Mouse (Mus musculus) heart, embryonic 10.5 days (tissue): ENCODE measurements around the gene Sfxn2. TPM values are rescaled to one million over a fixed set of nuclear protein-coding genes. Genes with fewer than 3 reads are reported as not detected.

Experiments
- DNase-seq: peaks from one replicate; pipeline ENCODE4 v3.0.0-alpha.2; 2017; ENCODE audit warnings: low spot score
- H3K27ac ChIP-seq: fragments of 300-500 bp; sonication (generic); 2 replicates; pipeline ENCODE4 v1.5.1; 2016; ENCODE audit warnings: mild to moderate bottlenecking
- H3K27me3 ChIP-seq: fragments of 300-500 bp; sonication (generic); 2 replicates; pipeline ENCODE4 v1.6.1; 2016; ENCODE audit warnings: mild to moderate bottlenecking; ENCODE audit not compliant: poor library complexity, insufficient read depth, severe bottlenecking
- H3K36me3 ChIP-seq: fragments of 300-500 bp; sonication (generic); 2 replicates; pipeline ENCODE4 v1.6.1; 2016; ENCODE audit warnings: mild to moderate bottlenecking, moderate library complexity
- H3K4me1 ChIP-seq: fragments of 300-500 bp; sonication (generic); 2 replicates; pipeline ENCODE4 v1.6.1; 2016; ENCODE audit warnings: mild to moderate bottlenecking
- H3K4me3 ChIP-seq: fragments of 300-500 bp; sonication (generic); 2 replicates; pipeline ENCODE4 v1.5.1; 2016; ENCODE audit warnings: mild to moderate bottlenecking, moderate library complexity
- H3K9me3 ChIP-seq: fragments of 300-500 bp; sonication (generic); 2 replicates; pipeline ENCODE4 v1.6.1; 2016; ENCODE audit warnings: mild to moderate bottlenecking, moderate library complexity
- WGBS: fragments of 180-500 bp; shearing (Covaris S2); methylation state at CpG from one replicate; pipeline ENCODE4 v1.1.7; 2016; 5-methylcytosine and 5-hydroxymethylcytosine counted together
- polyA plus RNA-seq: library from polyadenylated mRNA; unstranded; fragments of >200 nt; fragmentation: Nextera tagmentation; extraction: Ambion mirVana; gene quantifications from 2 replicates; pipeline ENCODE4 v1.2.1, GENCODE M21; 2016

The Sfxn2 gene
- polyA plus RNA-seq, 1 experiment from 2014 or later: 14.5 TPM

- WGBS: 73% methylated on average over 6 of the region's 6 CpGs
- H3K27me3 ChIP-seq: no peaks in the 10 kb centered on the region
- no peak overlapping the region for H3K4me3 ChIP-seq
- DNase-seq: no peak
- peaks cover 72% of the 10 kb centered on the region for H3K36me3 ChIP-seq
- H3K4me1 ChIP-seq: peaks cover 11% of the 10 kb centered on the region
- no peak overlapping the region for H3K27ac ChIP-seq
- H3K9me3 ChIP-seq: no peaks in the 10 kb centered on the region
These were observed 18.4 kb downstream of the Sfxn2 start for GRCm38 (mm10) chr19:46591575-46591974.

GRCm38 (mm10) chr19:46592751-46593439 is 19.7 kb downstream of the Sfxn2 start:
- WGBS: 86% methylated on average over 9 of the region's 9 CpGs
- Histone ChIP-seq H3K4me3 (no peak overlapping the region), H3K36me3 (peaks cover 66% of the 10 kb centered on the region), H3K9me3 (no peaks in the 10 kb centered on the region), H3K27me3 (no peaks in the 10 kb centered on the region), H3K27ac (no peak overlapping the region), H3K4me1 (peaks cover 11% of the 10 kb centered on the region)
- DNase-seq: no peak

- no peaks in the 10 kb centered on the region for H3K9me3 ChIP-seq
- peak overlapping the region; percentile 94 for H3K4me3 ChIP-seq
- peaks cover 31% of the 10 kb centered on the region for H3K36me3 ChIP-seq
- peaks cover 22% of the 10 kb centered on the region for H3K4me1 ChIP-seq
- no peak for DNase-seq
- H3K27me3 ChIP-seq: no peaks in the 10 kb centered on the region
- peak overlapping the region; percentile 65 for H3K27ac ChIP-seq
- 79% methylated on average over 4 of the region's 4 CpGs for WGBS
These were observed 25.0 kb downstream of the Sfxn2 start for GRCm38 (mm10) chr19:46598187-46598586.

GRCm38 (mm10) chr19:46598720-46599252 is 25.6 kb downstream of the Sfxn2 start, which contains the start of gene Wbp1l:
Wbp1l (plus strand) TSS chr19:46599084.
- peak within 1 kb of the TSS; percentile 89 for H3K27ac ChIP-seq
- H3K27me3 ChIP-seq: no peaks in the 10 kb centered on the region
- H3K9me3 ChIP-seq: no peaks in the 10 kb centered on the region
- H3K36me3 ChIP-seq: peaks cover 30% of the 10 kb centered on the region
- under 1% methylated on average over 22 of the region's 22 CpGs for WGBS
- H3K4me3 ChIP-seq: peak within 1 kb of the TSS; percentile 94
- peak; percentile 100 for DNase-seq
- H3K4me1 ChIP-seq: peaks cover 22% of the 10 kb centered on the region

DNA sequence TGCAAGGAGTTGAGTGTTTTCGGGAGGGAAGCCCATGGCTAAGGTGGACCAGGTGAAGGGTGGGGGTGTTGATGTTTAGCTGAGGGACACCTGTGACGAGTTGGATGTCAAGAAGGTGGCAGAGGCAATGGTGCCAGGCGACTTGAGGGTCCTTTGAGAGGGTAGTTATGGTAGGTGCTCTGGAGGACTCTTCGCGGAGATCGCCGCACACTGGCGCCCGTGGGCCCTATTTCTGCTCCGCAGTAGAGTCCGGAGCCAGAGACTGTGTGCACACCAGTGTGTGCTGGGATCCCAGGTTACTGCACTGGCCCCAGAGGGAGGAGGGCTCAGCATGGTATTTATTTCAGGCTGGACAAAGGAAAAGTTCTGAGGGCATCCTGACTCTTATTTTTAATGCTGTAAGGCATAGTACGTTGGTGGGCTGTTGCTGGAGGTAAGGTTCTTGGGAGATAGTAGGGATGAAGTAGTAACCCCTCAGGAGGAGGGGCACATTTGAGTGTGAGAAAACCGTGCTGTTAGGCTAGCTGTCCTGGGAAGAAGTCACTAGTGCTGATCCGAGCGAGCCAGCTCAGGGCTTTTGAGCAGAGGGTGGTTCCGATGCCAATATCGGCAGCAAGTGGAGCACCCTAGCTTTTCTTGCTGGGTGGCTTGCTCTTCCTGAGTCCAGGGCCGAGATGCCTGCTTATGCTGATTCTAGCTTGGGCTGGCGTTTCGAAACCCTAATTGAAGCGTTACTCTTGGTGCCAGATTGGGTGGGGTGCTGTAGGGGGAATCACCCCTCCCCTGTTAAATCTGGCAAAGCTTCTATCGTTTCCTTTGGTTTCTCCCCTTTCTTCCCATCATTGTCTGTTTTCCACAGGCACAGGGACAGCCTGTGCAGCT is 26.5 kb downstream of the Sfxn2 start:
- Histone ChIP-seq H3K27me3 (no peaks in the 10 kb centered on the region), H3K36me3 (peaks cover 26% of the 10 kb centered on the region), H3K9me3 (no peaks in the 10 kb centered on the region), H3K4me3 (peak overlapping the region; percentile 94), H3K4me1 (peaks cover 22% of the 10 kb centered on the region), H3K27ac (peak overlapping the region; percentile 89)
- 19% methylated on average over 22 of the region's 22 CpGs for WGBS
- no peak for DNase-seq

GRCm38 (mm10) chr19:46600371-46600770 is 27.2 kb downstream of the Sfxn2 start:
- H3K36me3 ChIP-seq: peaks cover 24% of the 10 kb centered on the region

DNA sequence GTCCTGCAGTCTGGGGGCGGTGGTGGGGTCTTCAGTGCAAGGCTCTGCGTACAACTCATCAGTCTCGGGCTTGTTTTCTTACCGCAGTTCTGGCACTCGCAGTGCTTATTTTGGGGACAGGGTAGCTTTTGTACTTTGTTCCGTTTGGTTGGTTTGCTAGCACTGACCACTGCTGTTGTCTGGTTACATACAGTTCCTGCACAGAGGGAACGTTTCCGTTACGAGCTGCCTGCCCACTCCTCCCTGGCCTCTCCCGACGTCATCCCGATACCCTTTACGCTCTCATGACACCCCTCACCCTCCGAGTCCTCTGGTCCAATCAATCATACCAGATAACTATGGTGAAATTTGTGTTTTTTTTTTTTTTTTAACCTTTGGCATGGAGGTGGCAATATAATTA is 28.3 kb downstream of the Sfxn2 start:
- no peak for DNase-seq
- H3K9me3 ChIP-seq: no peaks in the 10 kb centered on the region
- WGBS: 75% methylated on average over 14 of the region's 14 CpGs
- peaks cover 30% of the 10 kb centered on the region for H3K36me3 ChIP-seq
- no peaks in the 10 kb centered on the region for H3K27me3 ChIP-seq
- no peak overlapping the region for H3K4me3 ChIP-seq
- peaks cover 23% of the 10 kb centered on the region for H3K4me1 ChIP-seq
- H3K27ac ChIP-seq: no peak overlapping the region

More at GRCm38 (mm10) chr19:46600371-46600770, 27.2 kb downstream of the Sfxn2 start:
- no peaks in the 10 kb centered on the region for H3K9me3 ChIP-seq
- H3K4me1 ChIP-seq: peaks cover 22% of the 10 kb centered on the region
- no peak for DNase-seq
- 72% methylated on average over 4 of the region's 4 CpGs for WGBS
- peak overlapping the region; percentile 94; the same call in 1 of the 2 replicates for H3K4me3 ChIP-seq
- H3K27me3 ChIP-seq: no peaks in the 10 kb centered on the region
- H3K27ac ChIP-seq: no peak overlapping the region

DNA sequence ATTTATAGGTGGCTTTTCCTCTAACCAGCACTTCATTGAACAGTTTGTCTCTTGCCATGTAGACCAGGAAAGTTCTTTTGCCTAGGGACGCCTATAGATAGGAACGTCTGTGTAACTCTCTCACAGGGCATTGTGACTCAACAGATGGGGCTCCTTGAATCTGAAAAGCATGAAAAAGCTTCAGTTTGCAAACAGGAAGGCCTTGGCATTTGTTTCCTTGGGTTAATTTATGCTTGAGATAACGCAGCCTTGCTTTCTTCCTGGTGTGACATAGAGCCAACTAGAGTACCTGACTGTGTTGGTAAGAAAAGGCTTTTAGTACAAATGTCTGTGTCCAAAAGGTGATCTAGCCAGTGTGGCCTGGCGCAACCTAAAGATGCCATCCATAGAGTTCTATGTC is 29.2 kb downstream of the Sfxn2 start:
- Histone ChIP-seq H3K27ac (no peak overlapping the region), H3K36me3 (peaks cover 39% of the 10 kb centered on the region), H3K4me1 (peaks cover 30% of the 10 kb centered on the region), H3K27me3 (no peaks in the 10 kb centered on the region), H3K9me3 (no peaks in the 10 kb centered on the region), H3K4me3 (no peak overlapping the region)
- WGBS: 81% methylated on average over 4 of the region's 4 CpGs
- DNase-seq: no peak

GRCm38 (mm10) chr19:46606718-46607117 is 33.6 kb downstream of the Sfxn2 start:
- Histone ChIP-seq H3K27ac (no peak overlapping the region), H3K4me3 (no peak overlapping the region), H3K9me3 (no peaks in the 10 kb centered on the region), H3K27me3 (no peaks in the 10 kb centered on the region), H3K36me3 (peaks cover 54% of the 10 kb centered on the region), H3K4me1 (peaks cover 32% of the 10 kb centered on the region)
- 88% methylated on average over 13 of the region's 13 CpGs for WGBS
- no peak for DNase-seq

DNA sequence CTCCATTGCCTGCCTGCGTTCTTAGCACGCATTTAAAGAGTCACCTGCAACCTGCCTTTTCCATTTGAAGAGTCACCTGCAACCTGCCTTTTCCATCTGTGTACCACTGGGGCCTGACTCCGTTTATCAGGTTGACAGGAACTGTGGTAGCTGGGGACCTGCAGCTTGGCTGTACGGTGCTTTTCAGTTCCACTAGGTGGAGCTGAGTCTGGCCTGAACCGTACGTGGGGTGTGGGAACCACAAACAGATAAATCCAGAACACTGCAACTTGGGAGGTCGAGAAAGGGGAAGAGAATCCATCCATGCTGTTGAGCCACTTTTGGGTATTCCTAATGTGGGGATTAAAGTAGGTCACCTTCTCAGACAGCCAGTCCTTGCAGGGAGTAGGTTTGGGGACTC is 34.3 kb downstream of the Sfxn2 start:
- Histone ChIP-seq H3K27me3 (no peaks in the 10 kb centered on the region), H3K9me3 (no peaks in the 10 kb centered on the region), H3K36me3 (peaks cover 52% of the 10 kb centered on the region), H3K4me1 (peaks cover 32% of the 10 kb centered on the region), H3K4me3 (no peak overlapping the region), H3K27ac (no peak overlapping the region)
- DNase-seq: no peak
- 46% methylated on average over 7 of the region's 7 CpGs for WGBS

- Histone ChIP-seq H3K4me1 (peaks cover 32% of the 10 kb centered on the region), H3K27me3 (no peaks in the 10 kb centered on the region), H3K4me3 (no peak overlapping the region), H3K9me3 (no peaks in the 10 kb centered on the region), H3K36me3 (peaks cover 51% of the 10 kb centered on the region), H3K27ac (no peak overlapping the region)
- no peak for DNase-seq
- WGBS: 96% methylated on average over 7 of the region's 7 CpGs
These were observed 35.0 kb downstream of the Sfxn2 start for GRCm38 (mm10) chr19:46608158-46608557.

DNA sequence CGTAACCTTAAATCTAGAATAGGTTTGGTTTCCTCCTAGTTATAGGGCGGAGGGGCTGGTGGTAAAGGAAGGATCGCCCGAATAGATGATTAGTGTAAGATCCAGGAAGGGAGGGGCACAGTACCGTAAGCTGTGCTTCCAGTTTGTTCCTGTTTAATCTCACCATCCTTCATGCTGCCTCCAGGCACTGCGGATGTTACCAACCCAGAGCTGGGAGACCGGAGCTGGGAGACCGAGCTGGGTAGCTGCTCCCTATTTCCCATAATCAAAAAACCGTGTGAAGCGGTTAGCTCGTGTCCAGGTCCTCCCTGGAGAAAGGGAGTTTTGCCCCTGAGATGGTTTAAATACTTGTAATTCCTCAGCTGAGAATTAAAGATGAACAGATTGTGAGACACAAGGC is 43.2 kb downstream of the Sfxn2 start:
- DNase-seq: no peak
- 52% methylated on average over 11 of the region's 11 CpGs for WGBS
- Histone ChIP-seq H3K9me3 (no peaks in the 10 kb centered on the region), H3K36me3 (peaks cover 17% of the 10 kb centered on the region), H3K27ac (peak overlapping the region; percentile 91; the same call in 1 of the 2 replicates), H3K4me3 (no peak overlapping the region), H3K27me3 (no peaks in the 10 kb centered on the region), H3K4me1 (peaks cover 70% of the 10 kb centered on the region)

- no peak for DNase-seq
- Histone ChIP-seq H3K36me3 (peaks cover 17% of the 10 kb centered on the region), H3K27ac (peak overlapping the region; percentile 91; the same call in 1 of the 2 replicates), H3K27me3 (no peaks in the 10 kb centered on the region), H3K9me3 (no peaks in the 10 kb centered on the region), H3K4me3 (no peak overlapping the region), H3K4me1 (peaks cover 79% of the 10 kb centered on the region)
- 73% methylated on average over 8 of the region's 8 CpGs for WGBS
These were observed 44.2 kb downstream of the Sfxn2 start for GRCm38 (mm10) chr19:46617361-46617760.
